Mouse (Mus musculus) spleen, adult 2 months (tissue): ENCODE results near the gene Hoga1. TPM values are rescaled to one million over a fixed set of nuclear protein-coding genes. Genes with fewer than 3 reads are reported as not detected.
"Not testable (repeated sequence)": the region's sequence is repeated elsewhere in the genome, so short reads cannot be mapped to it uniquely, and the experiment has no call there.

Experiments used
- DNase-seq, 2 experiments: peaks; one replicate each; pipeline versions ENCODE4 v3.0.0 to v3.0.0-alpha.2; 2012 to 2021; ENCODE audit warnings: low spot score in 2 of 2, low read depth in 1 of 2
- H3K27ac ChIP-seq: fragments of 200-500 bp; 2 replicates; pipeline ENCODE4 v1.5.1; 2012; ENCODE audit warnings: low read length, inconsistent platforms; ENCODE audit not compliant: insufficient read depth
- H3K27me3 ChIP-seq: fragments of 200-500 bp; 2 replicates; pipeline ENCODE4 v1.6.1; 2012; ENCODE audit warnings: mild to moderate bottlenecking, moderate library complexity, low read length, inconsistent platforms; ENCODE audit not compliant: control insufficient read depth, insufficient read depth
- H3K36me3 ChIP-seq: fragments of 200-500 bp; 2 replicates; pipeline ENCODE4 v1.6.1; 2012; ENCODE audit warnings: mild to moderate bottlenecking, low read length, inconsistent platforms; ENCODE audit not compliant: control insufficient read depth, insufficient read depth
- H3K4me1 ChIP-seq: fragments of 200-500 bp; 2 replicates; pipeline ENCODE4 v1.6.1; 2011; ENCODE audit warnings: inconsistent platforms; ENCODE audit not compliant: control insufficient read depth, insufficient read depth, insufficient read length
- H3K4me3 ChIP-seq: fragments of 200-500 bp; 2 replicates; pipeline ENCODE4 v1.5.1; 2011; ENCODE audit warnings: mild to moderate bottlenecking, inconsistent platforms; ENCODE audit not compliant: insufficient read depth, insufficient read length; ENCODE audit errors: extremely low read depth
- CTCF ChIP-seq: fragments of 200-500 bp; IDR thresholded peaks from 2 replicates; pipeline ENCODE4 v1.5.1; 2011; ENCODE audit warnings: mild to moderate bottlenecking, inconsistent platforms; ENCODE audit not compliant: insufficient read depth, insufficient read length, insufficient replicate concordance; ENCODE audit errors: extremely low read depth
- POLR2A ChIP-seq: fragments of 200-500 bp; IDR thresholded peaks from 2 replicates; pipeline ENCODE4 v1.6.1; 2011; ENCODE audit warnings: low read depth, low read length, inconsistent platforms
- WGBS: fragments of 180-500 bp; shearing (Covaris S2); methylation state at CpG from one replicate; pipeline ENCODE4 v1.1.7; 2018; 5-methylcytosine and 5-hydroxymethylcytosine counted together
- polyA plus RNA-seq: library from polyadenylated mRNA; depleted of rRNA; stranded (reverse); fragments of >200 nt; gene quantifications from 2 replicates; pipeline ENCODE4 v1.2.3, GENCODE M21; 2012

Hoga1 gene
- polyA plus RNA-seq, 1 experiment, result 2.0 TPM

DNA sequence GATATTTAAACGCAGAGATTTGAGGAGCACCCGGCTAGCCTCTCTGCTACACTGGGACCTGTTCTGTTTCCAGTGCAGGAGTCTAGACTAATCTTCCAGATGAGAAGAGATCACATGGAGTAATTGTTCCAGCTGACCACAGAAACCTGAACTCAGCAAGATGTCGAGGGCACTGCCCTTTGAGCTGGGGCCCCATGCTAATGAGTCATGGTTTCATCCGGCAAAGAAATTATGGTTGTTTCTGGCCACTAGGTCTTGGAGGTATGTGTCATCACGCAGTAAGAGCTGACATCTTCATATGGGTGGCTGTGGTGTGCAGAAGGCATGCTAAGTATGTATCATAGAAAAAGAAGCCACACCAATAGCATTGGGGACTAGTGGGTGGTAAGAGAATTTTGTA is 34.5 kb downstream of the Hoga1 start:
- no peak overlapping the region for H3K27ac ChIP-seq
- no peak for DNase-seq
- TF ChIP-seq CTCF, result no peak
- no peak for TF ChIP-seq POLR2A
- H3K4me3 ChIP-seq, result no peak overlapping the region
- H3K4me1 ChIP-seq, result no peaks in the 10 kb centered on the region
- 80% methylated on average over 5 of the region's 5 CpGs for WGBS
- no peaks in the 10 kb centered on the region for H3K27me3 ChIP-seq
- H3K36me3 ChIP-seq, result no peaks in the 10 kb centered on the region

DNA sequence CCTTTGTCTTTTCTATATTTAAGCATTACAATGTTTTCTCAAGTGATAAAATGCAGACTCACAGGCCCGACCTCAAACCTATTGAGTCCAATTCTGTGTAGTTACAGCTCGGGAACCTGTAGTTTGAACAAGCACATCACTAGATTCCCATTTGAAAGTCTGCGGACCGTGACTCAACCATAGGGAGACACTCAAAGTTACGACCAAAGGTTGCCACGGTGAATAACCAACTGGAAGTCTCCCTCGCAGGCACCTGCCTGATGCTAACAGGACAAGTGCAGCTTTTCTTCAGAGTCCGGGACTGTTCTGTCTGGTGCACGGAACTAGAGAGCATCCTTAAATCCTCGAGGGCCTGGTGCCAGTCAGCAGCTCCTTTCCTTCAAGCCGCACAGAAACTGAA is 35.1 kb downstream of the Hoga1 start:
- no peak overlapping the region for H3K27ac ChIP-seq
- no peaks in the 10 kb centered on the region for H3K36me3 ChIP-seq
- no peak for DNase-seq
- H3K4me3 ChIP-seq, result no peak overlapping the region
- 88% methylated on average over 11 of the region's 11 CpGs for WGBS
- TF ChIP-seq CTCF (no peak), POLR2A (no peak)
- H3K27me3 ChIP-seq, result no peaks in the 10 kb centered on the region
- H3K4me1 ChIP-seq, result no peaks in the 10 kb centered on the region

DNA sequence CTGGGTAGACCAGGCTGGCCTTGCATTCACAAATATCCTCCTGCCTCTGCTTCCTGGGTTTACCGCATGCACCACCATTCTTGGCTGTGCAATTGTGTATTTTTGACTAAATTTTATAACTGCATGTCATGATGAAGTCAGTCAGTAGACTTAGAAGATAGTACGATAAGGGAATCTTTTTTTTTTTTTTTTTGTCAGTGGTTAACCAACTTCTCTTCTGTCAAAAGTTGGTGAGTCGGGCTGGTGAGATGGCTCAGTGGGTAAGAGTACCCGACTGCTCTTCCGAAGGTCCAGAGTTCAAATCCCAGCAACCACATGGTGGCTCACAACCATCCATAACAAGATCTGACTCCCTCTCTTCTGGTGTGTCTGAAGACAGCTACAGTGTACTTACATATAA is 36.2 kb downstream of the Hoga1 start:
- not testable (repeated sequence) for H3K27me3 ChIP-seq, DNase-seq, H3K4me1 ChIP-seq, H3K4me3 ChIP-seq, H3K36me3 ChIP-seq, H3K27ac ChIP-seq
- 67% methylated on average over 5 of the region's 5 CpGs for WGBS

DNA sequence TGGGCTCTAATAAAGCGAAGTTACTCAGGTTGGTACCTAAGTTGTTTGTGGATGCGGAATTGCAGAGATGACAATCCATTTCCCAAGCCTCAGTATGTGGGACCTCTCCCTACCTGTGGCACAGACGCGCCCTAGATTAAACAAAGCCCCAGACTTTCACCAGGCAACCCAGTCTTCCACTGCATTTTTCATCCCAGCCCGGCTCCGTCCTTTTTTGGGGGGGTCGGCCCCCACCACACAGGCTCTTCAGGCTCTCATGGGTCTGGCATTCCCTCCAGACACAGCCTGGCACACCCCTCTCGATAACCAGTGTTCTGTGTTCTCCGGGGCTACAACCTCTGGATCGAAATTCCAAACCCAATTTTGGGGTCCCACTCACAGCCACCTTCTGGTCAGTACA is 40.3 kb downstream of the Hoga1 start:
- 23% methylated on average over 10 of the region's 10 CpGs for WGBS
- Histone ChIP-seq H3K27ac (no peak overlapping the region), H3K4me3 (no peak overlapping the region), H3K27me3 (peaks cover 7% of the 10 kb centered on the region; the same call in 1 of the 2 replicates), H3K36me3 (no peaks in the 10 kb centered on the region), H3K4me1 (peaks cover 10% of the 10 kb centered on the region)
- TF ChIP-seq CTCF (no peak), POLR2A (no peak)
- DNase-seq, result no peak

DNA sequence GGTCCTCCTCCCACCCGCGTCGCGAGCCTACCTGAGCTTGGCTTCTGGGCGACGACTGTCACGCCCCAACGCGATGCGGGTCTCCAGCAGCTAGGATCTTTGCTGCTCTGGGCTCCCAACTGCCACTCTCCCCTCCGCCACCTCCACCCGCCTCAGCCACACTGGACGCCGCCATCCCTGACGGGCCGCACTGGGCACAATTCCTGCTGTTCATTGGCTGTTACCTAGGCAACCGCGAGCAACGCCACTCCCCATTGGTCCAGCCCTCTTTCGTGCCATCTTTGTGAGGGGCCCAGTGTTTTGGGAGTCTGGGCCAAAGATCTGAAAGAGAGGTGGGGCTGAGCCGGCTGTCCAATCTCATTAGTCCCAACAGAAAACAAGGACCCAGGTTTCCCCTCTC is 40.8 kb downstream of the Hoga1 start, which contains the start of gene Morn4:
Gene Morn4 (minus strand): TSS at position 192 of the 400 bp plus-strand sequence.
- 8% methylated on average over 21 of the region's 21 CpGs for WGBS
- Histone ChIP-seq H3K4me3 (peak within 1 kb of the TSS; percentile 33), H3K36me3 (no peaks in the 10 kb centered on the region), H3K27ac (no peak within 1 kb of the TSS), H3K4me1 (peaks cover 10% of the 10 kb centered on the region), H3K27me3 (peaks cover 7% of the 10 kb centered on the region; the same call in 1 of the 2 replicates)
- DNase-seq, result peak in 1 of 2 experiments; percentile 26
- TF ChIP-seq CTCF (no peak), POLR2A (no peak)

DNA sequence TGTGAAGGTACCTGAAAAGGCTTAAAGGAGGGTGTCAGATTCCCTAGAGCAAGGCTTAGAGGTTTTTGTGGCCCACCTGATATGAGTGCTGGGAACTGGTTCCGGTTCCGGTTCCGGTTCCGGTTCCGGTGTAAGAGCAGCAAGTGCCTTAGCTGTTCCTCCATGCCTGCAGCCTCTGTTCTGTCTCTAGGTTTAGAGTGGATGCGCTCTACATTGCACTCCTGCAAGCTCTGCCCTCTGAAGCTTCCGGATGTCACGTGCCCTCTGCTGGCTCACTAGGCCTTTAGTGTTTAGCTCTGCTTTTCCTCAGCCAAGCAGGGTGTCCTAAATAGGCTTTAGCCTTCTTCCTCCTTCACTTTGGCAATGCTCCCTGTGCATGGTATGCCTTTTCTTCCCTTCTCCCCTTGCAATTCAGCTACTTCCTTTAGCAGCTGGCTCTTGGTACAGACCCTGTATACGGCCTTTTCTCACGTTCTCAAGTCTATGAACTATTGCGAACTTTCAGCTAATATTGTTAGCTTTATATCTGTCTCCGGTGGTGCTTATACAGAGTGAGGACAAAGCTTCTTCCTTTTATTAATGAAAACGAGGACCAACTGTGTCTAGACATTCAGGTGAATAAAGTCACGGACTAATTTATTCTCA is 43.8 kb downstream of the Hoga1 start:
- H3K27ac ChIP-seq, result peak overlapping the region; percentile 75
- 5% methylated on average over 14 of the region's 14 CpGs for WGBS
- H3K27me3 ChIP-seq, result peaks cover 7% of the 10 kb centered on the region; the same call in 1 of the 2 replicates
- TF ChIP-seq POLR2A, result peak; percentile 37; the same call in 1 of the 2 replicates
- TF ChIP-seq CTCF, result no peak
- peaks cover 10% of the 10 kb centered on the region for H3K4me1 ChIP-seq
- H3K4me3 ChIP-seq, result no peak overlapping the region; the same call in 1 of the 2 replicates
- no peaks in the 10 kb centered on the region for H3K36me3 ChIP-seq
- peak; percentile 67 to 72 for DNase-seq
